Mouse (Mus musculus) hindbrain, postnatal 0 days (tissue): ENCODE measurements at regions not wholly inside any gene's neighbourhood (a gene's known extent, or its start where the extent isn't known, plus 50 kb on each side); places are given as distances from the start of the nearest gene placed in this dataset.

Experiments
- ATAC-seq: fragments of 200-750 bp; cut with Nextera tagmentation; 2 replicates; pipeline ENCODE4 v1.8.0; 2017; ENCODE audit warnings: mild to moderate bottlenecking, moderate TSS enrichment, moderate library complexity
- DNase-seq: peaks from one replicate; pipeline ENCODE4 v3.0.0-alpha.2; 2015; ENCODE audit warnings: low spot score
- H3K27ac ChIP-seq: fragments of 300-500 bp; sonication (generic); 2 replicates; pipeline ENCODE4 v1.5.1; 2014; ENCODE audit warnings: mild to moderate bottlenecking
- H3K27me3 ChIP-seq: fragments of 300-500 bp; sonication (generic); 2 replicates; pipeline ENCODE4 v1.6.1; 2014; ENCODE audit warnings: low read length, mixed read lengths; ENCODE audit not compliant: insufficient read depth
- H3K36me3 ChIP-seq: fragments of 300-500 bp; sonication (generic); 2 replicates; pipeline ENCODE4 v1.6.1; 2014; ENCODE audit warnings: low read length, mixed read lengths; ENCODE audit not compliant: insufficient read depth
- H3K4me1 ChIP-seq: fragments of 300-500 bp; sonication (generic); 2 replicates; pipeline ENCODE4 v1.6.1; 2014; ENCODE audit warnings: antibody characterized with exemption, low read length, mixed read lengths; ENCODE audit not compliant: insufficient read depth
- H3K4me2 ChIP-seq: fragments of 300-500 bp; sonication (generic); 2 replicates; pipeline ENCODE4 v1.6.1; 2014; ENCODE audit warnings: low read depth, mild to moderate bottlenecking, low read length, moderate library complexity, mixed read lengths
- H3K4me3 ChIP-seq: fragments of 300-500 bp; sonication (generic); 2 replicates; pipeline ENCODE4 v1.5.1; 2014; ENCODE audit warnings: low read length
- H3K9ac ChIP-seq: fragments of 300-500 bp; sonication (generic); replicated peaks from 2 replicates; pipeline ENCODE4 v1.6.1; 2014; ENCODE audit warnings: mild to moderate bottlenecking, low read length, moderate library complexity, mixed read lengths
- H3K9me3 ChIP-seq: fragments of 300-500 bp; sonication (generic); 2 replicates; pipeline ENCODE4 v1.6.1; 2016; ENCODE audit warnings: low read length, mixed read lengths
- CTCF ChIP-seq: IDR thresholded peaks from 2 replicates; pipeline ENCODE4 v1.5.1; 2016; ENCODE audit warnings: antibody characterized with exemption, control low read depth, low read depth
- WGBS: fragments of 180-500 bp; shearing (Covaris S2); extraction: QIAGEN DNeasy Blood & Tissue Kit; methylation state at CpG from one replicate; pipeline ENCODE4 v1.1.7; 2014; 5-methylcytosine and 5-hydroxymethylcytosine counted together

DNA sequence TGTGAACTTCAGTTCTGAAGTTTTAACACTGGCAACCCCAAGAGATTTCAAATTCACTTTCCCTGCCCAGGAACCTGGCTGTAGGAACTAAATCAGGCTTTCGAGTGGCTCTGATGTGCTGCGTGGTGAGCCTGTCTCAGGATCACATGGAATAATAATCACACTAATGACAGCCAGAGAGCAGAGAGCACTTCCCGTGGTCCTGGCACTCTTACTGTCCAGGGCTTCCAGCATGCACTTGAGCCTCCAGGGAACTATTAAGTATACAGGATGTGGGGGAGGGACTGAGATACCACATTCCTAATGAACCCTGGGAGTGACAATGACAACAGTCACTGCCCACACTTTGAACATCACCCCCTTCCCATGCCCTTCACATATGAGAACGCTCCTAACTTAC is 90.2 kb downstream of the H2al1j start:
- H3K27ac ChIP-seq = no peak overlapping the region
- DNase-seq = no peak
- WGBS = 68% methylated on average over 4 of the region's 4 CpGs
- H3K9me3 ChIP-seq = no peaks in the 10 kb centered on the region
- H3K27me3 ChIP-seq = no peaks in the 10 kb centered on the region
- H3K36me3 ChIP-seq = no peaks in the 10 kb centered on the region
- no peak for ATAC-seq
- TF ChIP-seq CTCF = no peak
- no peak overlapping the region for H3K4me3 ChIP-seq
- no peak overlapping the region for H3K4me2 ChIP-seq
- 0 out of 2 replicates have a peak, but pooled peaks cover 2% of the 10 kb centered on the region for H3K4me1 ChIP-seq
- H3K9ac ChIP-seq = no peak overlapping the region

DNA sequence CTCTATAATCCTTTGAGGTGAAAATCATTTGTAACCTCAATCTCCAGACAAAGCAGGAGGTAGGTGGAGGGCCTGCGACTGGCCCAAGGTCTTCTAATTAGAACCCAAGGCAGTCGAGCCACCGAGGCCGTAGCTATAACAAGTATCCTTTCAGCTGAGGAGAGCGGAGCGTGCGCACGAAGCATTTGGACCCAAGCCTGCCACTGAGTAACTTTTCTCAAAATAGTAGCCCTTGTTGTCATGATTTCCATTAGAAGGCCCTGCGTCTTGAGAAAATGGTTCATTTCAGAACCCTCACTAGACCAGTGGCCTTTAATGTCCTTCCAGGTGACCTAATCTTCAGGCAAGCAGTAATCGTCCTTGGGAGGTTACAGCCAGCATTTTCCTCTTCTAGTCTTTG is 90.6 kb downstream of the H2al1j start:
- Histone ChIP-seq H3K4me3 (no peak overlapping the region), H3K4me2 (no peak overlapping the region), H3K27ac (no peak overlapping the region), H3K36me3 (no peaks in the 10 kb centered on the region), H3K9ac (no peak overlapping the region), H3K27me3 (no peaks in the 10 kb centered on the region), H3K4me1 (0 out of 2 replicates have a peak, but pooled peaks cover 2% of the 10 kb centered on the region), H3K9me3 (no peaks in the 10 kb centered on the region)
- ATAC-seq = no peak
- TF ChIP-seq CTCF = no peak
- DNase-seq = no peak
- WGBS = 86% methylated on average over 10 of the region's 10 CpGs

DNA sequence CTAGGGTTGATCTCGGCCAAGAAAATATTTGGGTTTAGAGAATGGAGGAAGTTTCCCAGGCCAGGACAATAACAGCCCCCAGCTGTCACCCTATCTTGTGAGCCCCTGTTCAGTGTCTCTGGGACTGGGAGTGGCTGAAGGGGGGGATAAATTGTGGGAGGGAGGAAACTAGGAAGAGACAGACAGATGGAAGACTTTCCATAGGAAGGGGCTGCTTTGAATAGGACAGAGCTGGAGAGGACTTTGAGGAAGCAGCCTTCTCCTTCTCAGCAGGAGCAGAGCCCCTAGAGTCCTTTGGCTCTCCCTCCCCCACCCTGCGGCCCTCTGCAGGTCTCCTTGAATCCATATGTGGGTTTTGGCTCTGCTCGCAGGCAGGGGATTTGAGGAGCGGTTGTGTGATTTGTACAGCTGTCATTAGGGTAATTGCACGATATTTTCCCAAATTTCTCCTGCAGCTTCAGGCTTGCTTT is 91.6 kb downstream of the H2al1j start:
- no peak for ATAC-seq
- H3K4me2 ChIP-seq = no peak overlapping the region
- DNase-seq = no peak
- H3K36me3 ChIP-seq = no peaks in the 10 kb centered on the region
- no peaks in the 10 kb centered on the region for H3K9me3 ChIP-seq
- H3K27ac ChIP-seq = no peak overlapping the region
- no peak overlapping the region for H3K4me3 ChIP-seq
- H3K4me1 ChIP-seq = 0 out of 2 replicates have a peak, but pooled peaks cover 2% of the 10 kb centered on the region
- WGBS = 30% methylated on average over 5 of the region's 5 CpGs
- H3K9ac ChIP-seq = no peak overlapping the region
- no peak for TF ChIP-seq CTCF
- no peaks in the 10 kb centered on the region for H3K27me3 ChIP-seq

DNA sequence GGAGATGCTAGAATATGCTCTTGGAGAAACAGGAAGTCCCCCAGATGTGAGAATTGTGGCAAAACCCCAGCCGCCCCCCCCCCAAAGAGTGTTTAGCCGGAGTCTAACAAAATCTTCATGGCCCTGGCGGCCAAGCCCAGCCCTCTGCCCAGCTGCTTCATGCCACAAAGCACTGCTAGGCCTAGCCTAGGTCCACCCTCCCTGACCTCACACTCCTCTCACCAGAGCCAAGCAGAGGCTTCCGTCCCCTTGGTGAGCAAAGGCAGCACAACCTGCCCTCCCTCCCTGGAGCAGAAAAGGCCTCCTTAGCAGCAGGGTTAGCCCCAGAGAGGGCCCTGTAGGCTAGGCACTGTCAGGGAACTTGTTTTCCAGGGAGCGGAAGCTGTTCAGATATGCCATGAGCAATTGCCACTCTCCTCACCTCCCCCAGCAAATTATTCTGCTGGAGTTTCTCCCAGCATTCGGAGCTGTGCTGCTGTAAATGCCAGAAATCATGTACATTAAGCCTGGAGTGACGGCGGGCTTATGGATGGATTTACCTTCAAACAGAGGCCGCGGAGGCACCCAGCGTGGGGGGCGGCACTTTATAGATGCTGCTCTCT is 104.9 kb downstream of the H2al1j start:
- TF ChIP-seq CTCF = no peak
- ATAC-seq = no peak
- no peaks in the 10 kb centered on the region; the same call in 1 of the 2 replicates for H3K4me1 ChIP-seq

DNA sequence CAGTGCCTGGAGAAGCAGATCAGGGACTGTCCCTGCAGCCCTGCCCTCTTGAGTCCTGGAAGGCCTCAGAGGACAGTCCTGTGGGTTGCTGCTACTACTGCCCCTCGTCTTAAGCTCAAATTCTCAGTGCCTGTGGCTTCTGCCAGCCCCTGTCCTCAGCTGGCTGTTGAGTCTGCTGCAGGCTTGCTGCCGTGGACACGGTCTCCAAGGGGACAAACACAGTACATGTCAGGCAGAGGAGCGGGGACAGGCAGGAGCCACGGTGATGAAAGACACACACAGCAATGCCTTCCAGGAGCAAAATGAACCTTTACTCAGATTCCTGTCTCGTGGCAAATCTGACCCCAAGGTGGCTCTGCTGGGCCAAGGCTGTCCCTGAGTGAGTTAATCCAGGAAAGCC is 107.7 kb downstream of the H2al1j start:
- H3K36me3 ChIP-seq = no peaks in the 10 kb centered on the region
- DNase-seq (peak; percentile 23), ATAC-seq (peak; percentile 59; the same call in 1 of the 2 replicates)
- 0 out of 2 replicates have a peak overlapping the region, but pooled peaks have one; percentile 20 for H3K27ac ChIP-seq
- H3K4me3 ChIP-seq = no peak overlapping the region
- no peaks in the 10 kb centered on the region for H3K9me3 ChIP-seq
- WGBS = 40% methylated on average over 6 of the region's 6 CpGs
- H3K27me3 ChIP-seq = peaks cover 4% of the 10 kb centered on the region; the same call in 1 of the 2 replicates
- no peak for TF ChIP-seq CTCF
- H3K4me1 ChIP-seq = no peaks in the 10 kb centered on the region; the same call in 1 of the 2 replicates
- H3K4me2 ChIP-seq = no peak overlapping the region
- H3K9ac ChIP-seq = no peak overlapping the region

More for the DNA sequence above, 104.9 kb downstream of the H2al1j start:
- DNase-seq = no peak
- Histone ChIP-seq H3K27me3 (peaks cover 4% of the 10 kb centered on the region; the same call in 1 of the 2 replicates), H3K4me2 (no peak overlapping the region), H3K9me3 (no peaks in the 10 kb centered on the region), H3K4me3 (no peak overlapping the region), H3K27ac (no peak overlapping the region), H3K9ac (no peak overlapping the region), H3K36me3 (no peaks in the 10 kb centered on the region)
- 64% methylated on average over 12 of the region's 12 CpGs for WGBS

DNA sequence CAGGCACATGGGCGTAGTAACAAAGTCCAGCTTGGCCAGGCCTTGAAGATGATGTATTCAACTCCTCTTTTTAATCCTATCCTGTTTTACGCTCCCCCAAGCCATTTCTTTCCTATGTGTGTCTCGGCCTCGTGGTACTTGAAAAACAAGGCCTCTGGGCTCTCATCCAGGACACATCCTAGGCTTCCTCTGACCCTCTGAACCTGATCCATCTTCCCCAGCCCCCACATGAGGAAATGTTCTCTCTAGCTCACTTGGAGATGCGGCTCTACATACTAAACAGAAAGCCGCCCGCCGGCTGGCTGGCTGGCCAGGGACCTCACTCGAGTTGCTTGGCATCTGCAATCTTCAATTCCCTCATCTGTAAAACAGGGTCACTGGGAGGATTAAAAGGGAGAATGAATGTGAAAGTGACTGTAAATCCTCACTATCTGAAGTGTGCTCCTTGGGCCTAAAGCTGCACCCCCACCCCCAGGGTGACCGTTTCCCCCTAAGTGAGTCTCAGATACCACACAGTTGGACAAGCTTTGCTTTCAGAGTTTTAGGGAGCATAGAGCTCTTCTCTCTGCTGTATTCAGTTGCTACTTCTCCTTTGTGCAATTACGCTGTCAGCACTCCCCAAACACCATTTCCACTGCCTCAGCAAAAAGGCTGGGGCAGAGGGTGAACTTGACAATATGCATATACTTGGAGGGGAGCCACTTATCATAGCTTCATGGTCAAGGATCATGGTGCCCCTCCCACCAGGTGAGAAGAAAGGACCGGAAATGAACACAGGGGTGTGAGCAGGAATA is 109.7 kb downstream of the H2al1j start:
- no peak overlapping the region for H3K4me2 ChIP-seq
- H3K9me3 ChIP-seq = no peaks in the 10 kb centered on the region
- no peaks in the 10 kb centered on the region for H3K36me3 ChIP-seq
- TF ChIP-seq CTCF = no peak
- no peaks in the 10 kb centered on the region; the same call in 1 of the 2 replicates for H3K4me1 ChIP-seq
- peaks cover 4% of the 10 kb centered on the region; the same call in 1 of the 2 replicates for H3K27me3 ChIP-seq
- 48% methylated on average over 12 of the region's 12 CpGs for WGBS
- DNase-seq = peak; percentile 64
- no peak overlapping the region for H3K4me3 ChIP-seq
- no peak overlapping the region for H3K9ac ChIP-seq
- H3K27ac ChIP-seq = no peak overlapping the region
- peak; percentile 61; the same call in 1 of the 2 replicates for ATAC-seq
